Mouse (Mus musculus) kidney, embryonic 14.5 days (tissue): Measurements from ENCODE around the gene Notum. TPM values are rescaled to one million over a fixed set of nuclear protein-coding genes. Genes with fewer than 3 reads are reported as not detected.

Experiments
- ATAC-seq: fragments of 200-750 bp; cut with Nextera tagmentation; 2 replicates; pipeline ENCODE4 v1.8.0; 2017; ENCODE audit warnings: moderate number of reproducible peaks, mild to moderate bottlenecking, moderate TSS enrichment, moderate library complexity; ENCODE audit not compliant: low FRiP score, low TSS enrichment
- H3K27ac ChIP-seq: fragments of 300-500 bp; sonication (generic); 2 replicates; pipeline ENCODE4 v1.5.1; 2014; ENCODE audit warnings: low read depth, mild to moderate bottlenecking, low read length, moderate library complexity, mixed read lengths
- H3K27me3 ChIP-seq: fragments of 300-500 bp; sonication (generic); 2 replicates; pipeline ENCODE4 v1.6.1; 2014; ENCODE audit warnings: mild to moderate bottlenecking, low read length; ENCODE audit not compliant: control insufficient read depth, insufficient read depth
- H3K36me3 ChIP-seq: fragments of 300-500 bp; sonication (generic); 2 replicates; pipeline ENCODE4 v1.6.1; 2014; ENCODE audit warnings: low read length, mixed read lengths; ENCODE audit not compliant: control insufficient read depth, insufficient read depth
- H3K4me1 ChIP-seq: fragments of 300-500 bp; sonication (generic); 2 replicates; pipeline ENCODE4 v1.6.1; 2014; ENCODE audit warnings: low read length, mixed read lengths; ENCODE audit not compliant: control insufficient read depth, insufficient read depth
- H3K4me2 ChIP-seq: fragments of 300-500 bp; sonication (generic); replicated peaks from 2 replicates; pipeline ENCODE4 v1.6.1; 2014; ENCODE audit warnings: low read depth, mild to moderate bottlenecking, low read length
- H3K4me3 ChIP-seq: fragments of 300-500 bp; sonication (generic); 2 replicates; pipeline ENCODE4 v1.5.1; 2014; ENCODE audit warnings: mild to moderate bottlenecking, low read length
- H3K9ac ChIP-seq: fragments of 300-500 bp; sonication (generic); 2 replicates; pipeline ENCODE4 v1.6.1; 2014; ENCODE audit warnings: low read depth, mild to moderate bottlenecking, low read length, moderate library complexity
- H3K9me3 ChIP-seq: fragments of 300-500 bp; sonication (generic); 2 replicates; pipeline ENCODE4 v1.6.1; 2016; ENCODE audit warnings: low read length; ENCODE audit not compliant: control insufficient read depth
- WGBS: fragments of 180-500 bp; shearing (Covaris S2); extraction: QIAGEN DNeasy Blood & Tissue Kit; methylation state at CpG from one replicate; pipeline ENCODE4 v1.1.7; 2014; 5-methylcytosine and 5-hydroxymethylcytosine counted together
- polyA plus RNA-seq: library from polyadenylated mRNA; unstranded; fragments of >200 nt; fragmentation: Nextera tagmentation; extraction: Ambion mirVana; gene quantifications from 2 replicates; pipeline ENCODE4 v1.2.1, GENCODE M21; 2014

Gene Notum
- polyA plus RNA-seq, 1 experiment from 2014 or later, result 9.9 TPM

- Histone ChIP-seq H3K4me2 (peak overlapping the region; percentile 61), H3K9me3 (no peaks in the 10 kb centered on the region), H3K4me1 (peaks cover 33% of the 10 kb centered on the region), H3K9ac (peak overlapping the region; percentile 95), H3K27ac (peak overlapping the region; percentile 88), H3K36me3 (peaks cover 13% of the 10 kb centered on the region), H3K27me3 (no peaks in the 10 kb centered on the region), H3K4me3 (peak overlapping the region; percentile 98)
- 0% methylated on average over 86 of the region's 116 CpGs for WGBS
- peak; percentile 77 for ATAC-seq
Measured at GRCm38 (mm10) chr11:120632559-120633519, 28.1 kb downstream of the Notum start.

DNA sequence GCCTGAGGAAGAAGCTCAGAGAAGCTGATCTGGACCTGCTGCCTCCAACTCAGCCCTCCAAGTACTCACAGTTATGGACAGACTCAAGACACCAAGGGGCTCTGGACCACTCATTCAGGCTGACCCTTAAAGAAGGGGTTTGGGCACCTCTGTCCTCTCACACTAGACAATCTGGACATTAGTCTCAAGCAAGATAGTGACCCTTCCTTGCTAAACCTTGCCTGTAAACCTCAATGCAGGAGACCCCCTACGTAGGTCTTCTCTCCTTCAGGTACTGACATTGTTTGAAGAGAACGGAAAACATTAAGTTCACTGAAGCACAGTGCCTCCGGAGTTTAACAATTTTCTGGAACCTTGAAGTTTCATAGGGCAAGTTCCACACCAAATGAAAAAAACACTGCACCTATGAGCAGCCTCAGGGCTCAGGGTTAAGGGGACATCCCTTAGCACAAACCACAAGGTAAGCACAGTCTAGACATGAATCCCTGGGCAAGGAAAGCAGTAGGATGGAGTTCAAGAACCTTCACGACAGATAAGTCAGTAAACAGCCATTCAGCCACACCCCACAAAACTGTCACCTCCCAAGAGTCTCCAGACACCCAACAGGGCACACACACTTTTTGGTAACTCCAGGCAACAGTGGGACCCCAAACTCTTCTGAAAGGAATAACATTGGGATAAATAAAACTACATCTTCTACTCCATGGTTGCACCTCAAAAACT lies 29.1 kb downstream of the Notum start:
- peak overlapping the region; percentile 88; the same call in 1 of the 2 replicates for H3K27ac ChIP-seq
- WGBS, result 45% methylated on average over 4 of the region's 4 CpGs
- H3K27me3 ChIP-seq, result no peaks in the 10 kb centered on the region
- peaks cover 33% of the 10 kb centered on the region for H3K4me1 ChIP-seq
- peak overlapping the region; percentile 61 for H3K4me2 ChIP-seq
- no peaks in the 10 kb centered on the region for H3K9me3 ChIP-seq
- no peak for ATAC-seq
- H3K9ac ChIP-seq, result peak overlapping the region; percentile 95
- peaks cover 22% of the 10 kb centered on the region for H3K36me3 ChIP-seq
- peak overlapping the region; percentile 98 for H3K4me3 ChIP-seq

DNA sequence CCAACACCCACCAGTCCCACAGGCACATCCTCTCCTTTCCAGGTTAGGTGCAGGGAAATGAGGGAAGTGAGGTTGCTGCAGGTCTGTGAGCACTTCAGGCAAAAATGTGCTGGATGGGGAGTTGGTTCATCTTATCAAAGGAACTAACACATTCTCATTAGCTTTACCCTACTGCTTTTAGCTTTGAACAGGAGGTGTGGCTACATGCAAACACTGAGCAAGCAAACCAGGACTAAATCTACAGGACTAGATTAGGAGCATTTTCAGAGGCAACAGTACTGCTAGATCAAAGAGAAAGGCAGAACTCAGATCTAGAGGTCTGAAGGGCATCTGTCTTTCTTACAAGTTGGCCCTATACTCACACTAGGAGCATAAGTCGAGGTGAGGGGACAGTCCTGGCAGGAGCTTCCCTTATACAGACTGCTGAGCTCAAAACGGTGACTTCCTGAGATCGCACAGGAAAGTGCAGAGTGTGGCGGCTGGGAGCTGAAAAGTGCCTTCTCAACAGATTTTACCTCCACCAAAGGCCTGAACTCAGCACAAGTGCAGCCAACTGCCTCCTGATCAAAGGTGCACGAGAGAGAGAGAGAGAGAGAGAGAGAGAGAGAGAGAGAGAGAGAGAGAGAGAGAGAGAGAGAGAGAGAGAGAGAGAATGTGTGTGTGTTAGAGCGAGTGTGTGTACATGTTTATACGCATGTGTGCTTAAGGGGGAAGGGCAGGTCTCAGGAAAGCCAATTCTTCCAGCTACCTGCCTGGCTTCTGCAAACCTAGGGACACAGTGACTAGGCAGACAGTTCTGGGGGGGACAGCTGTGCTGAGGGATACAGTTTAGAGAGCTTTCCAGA lies 29.9 kb downstream of the Notum start:
- Histone ChIP-seq H3K9ac (peak overlapping the region; percentile 38; the same call in 1 of the 2 replicates), H3K4me3 (peak overlapping the region; percentile 98; the same call in 1 of the 2 replicates)
- WGBS, result 22% methylated on average over 7 of the region's 7 CpGs

GRCm38 (mm10) chr11:120630401-120630871 lies 30.5 kb downstream of the Notum start:
- ATAC-seq, result no peak
- Histone ChIP-seq H3K27ac (peak overlapping the region; percentile 76), H3K9me3 (no peaks in the 10 kb centered on the region), H3K9ac (peak overlapping the region; percentile 38; the same call in 1 of the 2 replicates), H3K36me3 (peaks cover 28% of the 10 kb centered on the region), H3K4me2 (peak overlapping the region; percentile 20), H3K27me3 (no peaks in the 10 kb centered on the region), H3K4me3 (no peak overlapping the region; the same call in 1 of the 2 replicates), H3K4me1 (peaks cover 35% of the 10 kb centered on the region)
- 22% methylated on average over 5 of the region's 5 CpGs for WGBS

More for the DNA sequence above, 29.9 kb downstream of the Notum start:
- no peak for ATAC-seq
- Histone ChIP-seq H3K4me2 (peak overlapping the region; percentile 61), H3K4me1 (peaks cover 33% of the 10 kb centered on the region), H3K9me3 (no peaks in the 10 kb centered on the region), H3K36me3 (peaks cover 28% of the 10 kb centered on the region), H3K27ac (peak overlapping the region; percentile 88), H3K27me3 (no peaks in the 10 kb centered on the region)

- Histone ChIP-seq H3K4me3 (peak overlapping the region; percentile 9; the same call in 1 of the 2 replicates), H3K9me3 (no peaks in the 10 kb centered on the region), H3K4me1 (peaks cover 39% of the 10 kb centered on the region), H3K9ac (peak overlapping the region; percentile 38), H3K36me3 (peaks cover 28% of the 10 kb centered on the region), H3K27me3 (no peaks in the 10 kb centered on the region), H3K4me2 (peak overlapping the region; percentile 20), H3K27ac (peak overlapping the region; percentile 76; the same call in 1 of the 2 replicates)
- ATAC-seq, result no peak
- 22% methylated on average over 7 of the region's 7 CpGs for WGBS
Measured at GRCm38 (mm10) chr11:120629911-120630310, 31.1 kb downstream of the Notum start.

DNA sequence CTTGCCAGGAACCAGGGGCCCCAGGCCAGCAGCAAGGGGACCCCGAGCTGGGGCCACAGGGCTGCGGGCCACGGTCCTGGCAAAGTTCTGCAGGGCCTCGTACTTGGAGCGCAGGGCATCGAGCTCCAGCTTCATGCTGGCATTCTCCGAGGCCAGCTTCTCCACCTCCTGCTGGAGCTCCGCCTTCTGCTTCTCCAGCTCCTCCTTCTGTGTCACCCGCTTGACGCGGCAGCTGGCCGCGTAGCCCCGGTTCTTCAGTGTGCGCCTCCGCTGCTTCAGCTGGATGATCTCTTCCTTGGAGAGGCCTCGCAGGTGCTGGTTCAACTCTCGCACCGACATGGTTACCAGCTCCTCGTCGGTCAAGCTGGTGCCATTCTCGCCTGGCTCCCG lies 31.6 kb downstream of the Notum start:
- H3K4me2 ChIP-seq, result no peak overlapping the region; the same call in 1 of the 2 replicates
- no peaks in the 10 kb centered on the region for H3K9me3 ChIP-seq
- H3K4me3 ChIP-seq, result peak overlapping the region; percentile 9; the same call in 1 of the 2 replicates
- ATAC-seq, result no peak
- 81% methylated on average over 23 of the region's 23 CpGs for WGBS
- H3K27ac ChIP-seq, result peak overlapping the region; percentile 53; the same call in 1 of the 2 replicates
- peaks cover 39% of the 10 kb centered on the region for H3K4me1 ChIP-seq
- peaks cover 28% of the 10 kb centered on the region for H3K36me3 ChIP-seq
- H3K27me3 ChIP-seq, result no peaks in the 10 kb centered on the region
- peak overlapping the region; percentile 38; the same call in 1 of the 2 replicates for H3K9ac ChIP-seq

DNA sequence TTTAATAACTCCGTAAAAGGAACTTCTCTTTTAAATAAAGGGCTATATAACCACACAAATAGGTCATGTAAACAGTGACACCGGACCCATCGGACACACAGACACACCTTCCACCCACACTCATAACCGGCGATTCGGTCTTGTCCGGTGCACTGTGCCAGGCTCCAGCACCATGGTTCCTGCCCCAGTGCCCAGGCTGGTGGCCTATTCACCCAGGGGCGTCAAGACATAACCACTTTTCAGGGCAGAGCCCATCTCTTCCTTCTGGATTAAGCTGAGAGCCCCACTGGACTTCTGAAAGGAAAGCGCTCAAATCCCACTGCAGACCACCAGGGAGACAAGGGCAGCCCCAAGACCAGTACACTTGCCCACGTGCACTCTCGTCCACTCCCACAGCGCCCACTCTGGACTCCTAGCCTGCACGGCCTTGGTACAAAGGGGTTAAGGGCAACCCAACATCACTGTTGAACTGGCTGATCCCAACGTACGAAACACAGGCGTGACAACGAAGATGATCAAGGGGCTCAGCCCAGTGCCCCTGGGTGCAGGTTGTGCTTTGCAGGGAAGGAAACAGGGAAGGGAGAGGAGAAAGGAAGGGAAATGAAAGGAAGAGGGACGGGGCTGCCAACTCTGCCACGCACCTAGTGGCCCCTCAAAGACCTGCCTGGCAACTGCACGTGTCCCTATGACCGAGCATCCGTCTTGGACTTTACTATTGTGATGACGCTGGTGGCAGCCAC lies 32.2 kb downstream of the Notum start:
- 94% methylated on average over 23 of the region's 23 CpGs for WGBS
- H3K27me3 ChIP-seq, result no peaks in the 10 kb centered on the region
- H3K9me3 ChIP-seq, result no peaks in the 10 kb centered on the region
- no peak overlapping the region for H3K9ac ChIP-seq
- H3K4me3 ChIP-seq, result no peak overlapping the region
- ATAC-seq, result no peak
- H3K36me3 ChIP-seq, result peaks cover 28% of the 10 kb centered on the region
- no peak overlapping the region for H3K27ac ChIP-seq
- H3K4me1 ChIP-seq, result peaks cover 41% of the 10 kb centered on the region
- no peak overlapping the region for H3K4me2 ChIP-seq
